Mouse (Mus musculus) hindbrain, embryonic 12.5 days (tissue): ENCODE data around the gene Foxp1. TPM values are rescaled to one million over a fixed set of nuclear protein-coding genes. Genes with fewer than 3 reads are reported as not detected.
A peak's percentile ranks its signal among the peaks of the same experiment; 100 is the strongest.

ENCODE experiments used
- ATAC-seq: fragments of 200-750 bp; cut with Nextera tagmentation; 2 replicates; pipeline ENCODE4 v1.8.0; 2017; ENCODE audit warnings: moderate TSS enrichment; ENCODE audit not compliant: low FRiP score
- H3K27ac ChIP-seq: fragments of 300-500 bp; sonication (generic); 2 replicates; pipeline ENCODE4 v1.5.1; 2016; ENCODE audit warnings: mild to moderate bottlenecking
- H3K27me3 ChIP-seq: fragments of 300-500 bp; sonication (generic); 2 replicates; pipeline ENCODE4 v1.6.1; 2016; ENCODE audit warnings: mild to moderate bottlenecking
- H3K36me3 ChIP-seq: fragments of 300-500 bp; sonication (generic); 2 replicates; pipeline ENCODE4 v1.6.1; 2016; ENCODE audit warnings: mild to moderate bottlenecking
- H3K4me1 ChIP-seq: fragments of 300-500 bp; sonication (generic); 2 replicates; pipeline ENCODE4 v1.6.1; 2016
- H3K4me2 ChIP-seq: fragments of 300-500 bp; sonication (generic); replicated peaks from 2 replicates; pipeline ENCODE4 v1.6.1; 2016; ENCODE audit warnings: mild to moderate bottlenecking
- H3K4me3 ChIP-seq: fragments of 300-500 bp; sonication (generic); 2 replicates; pipeline ENCODE4 v1.5.1; 2016; ENCODE audit warnings: mild to moderate bottlenecking
- H3K9ac ChIP-seq: fragments of 300-500 bp; sonication (generic); 2 replicates; pipeline ENCODE4 v1.6.1; 2016; ENCODE audit warnings: mild to moderate bottlenecking, moderate library complexity
- H3K9me3 ChIP-seq: fragments of 300-500 bp; sonication (generic); replicated peaks from 2 replicates; pipeline ENCODE4 v1.6.1; 2016; ENCODE audit warnings: mild to moderate bottlenecking
- WGBS: fragments of 180-500 bp; shearing (Covaris S2); methylation state at CpG from one replicate; pipeline ENCODE4 v1.1.7; 2016; 5-methylcytosine and 5-hydroxymethylcytosine counted together
- polyA plus RNA-seq: library from polyadenylated mRNA; unstranded; fragments of >200 nt; fragmentation: Nextera tagmentation; extraction: Ambion mirVana; gene quantifications from 2 replicates; pipeline ENCODE4 v1.2.1, GENCODE M21; 2016

Foxp1 gene
- polyA plus RNA-seq, 1 experiment from 2014 or later, result 87.6 TPM

GRCm38 (mm10) chr6:98955706-98956105 lies 566.8 kb downstream of the Foxp1 start:
- Histone ChIP-seq H3K9ac (no peak overlapping the region), H3K27ac (no peak overlapping the region), H3K27me3 (no peaks in the 10 kb centered on the region; the same call in 1 of the 2 replicates), H3K4me3 (no peak overlapping the region), H3K36me3 (peaks cover 3% of the 10 kb centered on the region; the same call in 1 of the 2 replicates), H3K9me3 (no peaks in the 10 kb centered on the region), H3K4me2 (no peak overlapping the region), H3K4me1 (peaks cover 16% of the 10 kb centered on the region)
- 74% methylated on average over 6 of the region's 6 CpGs for WGBS
- no peak for ATAC-seq

GRCm38 (mm10) chr6:98954439-98954838 lies 568.1 kb downstream of the Foxp1 start:
- Histone ChIP-seq H3K4me2 (no peak overlapping the region), H3K36me3 (peaks cover 3% of the 10 kb centered on the region; the same call in 1 of the 2 replicates), H3K27me3 (no peaks in the 10 kb centered on the region; the same call in 1 of the 2 replicates), H3K4me1 (peaks cover 29% of the 10 kb centered on the region), H3K27ac (no peak overlapping the region), H3K9ac (no peak overlapping the region), H3K4me3 (no peak overlapping the region), H3K9me3 (no peaks in the 10 kb centered on the region)
- WGBS, result 97% methylated on average over 5 of the region's 5 CpGs
- no peak for ATAC-seq

- Histone ChIP-seq H3K4me2 (no peak overlapping the region), H3K9me3 (no peaks in the 10 kb centered on the region), H3K27me3 (no peaks in the 10 kb centered on the region; the same call in 1 of the 2 replicates), H3K4me3 (no peak overlapping the region), H3K36me3 (peaks cover 3% of the 10 kb centered on the region; the same call in 1 of the 2 replicates), H3K9ac (no peak overlapping the region), H3K4me1 (peaks cover 49% of the 10 kb centered on the region), H3K27ac (peak overlapping the region; percentile 77)
- ATAC-seq, result no peak
- 18% methylated on average over 6 of the region's 6 CpGs for WGBS
Measured at GRCm38 (mm10) chr6:98949703-98950191, 572.8 kb downstream of the Foxp1 start.

GRCm38 (mm10) chr6:98949286-98949685 lies 573.2 kb downstream of the Foxp1 start:
- WGBS, result 63% methylated on average over 7 of the region's 7 CpGs
- peak overlapping the region; percentile 77; the same call in 1 of the 2 replicates for H3K27ac ChIP-seq
- ATAC-seq, result no peak

GRCm38 (mm10) chr6:98948153-98949141 lies 574.1 kb downstream of the Foxp1 start:
- Histone ChIP-seq H3K36me3 (peaks cover 4% of the 10 kb centered on the region; the same call in 1 of the 2 replicates), H3K27ac (peak overlapping the region; percentile 48; the same call in 1 of the 2 replicates)
- ATAC-seq, result peak; percentile 62

More at GRCm38 (mm10) chr6:98949286-98949685, 573.2 kb downstream of the Foxp1 start:
- H3K4me1 ChIP-seq, result peaks cover 49% of the 10 kb centered on the region
- peaks cover 5% of the 10 kb centered on the region; the same call in 1 of the 2 replicates for H3K36me3 ChIP-seq
- no peak overlapping the region for H3K4me2 ChIP-seq
- no peaks in the 10 kb centered on the region for H3K9me3 ChIP-seq
- no peak overlapping the region for H3K4me3 ChIP-seq
- no peaks in the 10 kb centered on the region; the same call in 1 of the 2 replicates for H3K27me3 ChIP-seq
- no peak overlapping the region for H3K9ac ChIP-seq

GRCm38 (mm10) chr6:98947486-98948152 lies 574.9 kb downstream of the Foxp1 start:
- no peaks in the 10 kb centered on the region for H3K27me3 ChIP-seq
- peak; percentile 63 for ATAC-seq
- no peak overlapping the region for H3K9ac ChIP-seq
- H3K27ac ChIP-seq, result no peak overlapping the region
- peaks cover 4% of the 10 kb centered on the region; the same call in 1 of the 2 replicates for H3K36me3 ChIP-seq
- no peaks in the 10 kb centered on the region for H3K9me3 ChIP-seq
- no peak overlapping the region for H3K4me3 ChIP-seq
- WGBS, result 58% methylated on average over 11 of the region's 11 CpGs
- peaks cover 46% of the 10 kb centered on the region for H3K4me1 ChIP-seq
- no peak overlapping the region for H3K4me2 ChIP-seq

More at GRCm38 (mm10) chr6:98948153-98949141, 574.1 kb downstream of the Foxp1 start:
- Histone ChIP-seq H3K9me3 (no peaks in the 10 kb centered on the region), H3K4me2 (no peak overlapping the region), H3K9ac (no peak overlapping the region), H3K4me1 (peaks cover 49% of the 10 kb centered on the region), H3K4me3 (no peak overlapping the region), H3K27me3 (no peaks in the 10 kb centered on the region)
- WGBS, result 64% methylated on average over 21 of the region's 21 CpGs

- 91% methylated on average over 4 of the region's 4 CpGs for WGBS
- Histone ChIP-seq H3K27me3 (no peaks in the 10 kb centered on the region), H3K36me3 (peaks cover 4% of the 10 kb centered on the region; the same call in 1 of the 2 replicates), H3K27ac (no peak overlapping the region), H3K4me1 (peaks cover 46% of the 10 kb centered on the region), H3K9ac (no peak overlapping the region), H3K9me3 (no peaks in the 10 kb centered on the region), H3K4me3 (no peak overlapping the region), H3K4me2 (no peak overlapping the region)
- ATAC-seq, result no peak
Measured at GRCm38 (mm10) chr6:98946731-98947130, 575.8 kb downstream of the Foxp1 start.

GRCm38 (mm10) chr6:98945496-98946412 lies 576.8 kb downstream of the Foxp1 start:
- H3K27me3 ChIP-seq, result no peaks in the 10 kb centered on the region
- WGBS, result 76% methylated on average over 21 of the region's 21 CpGs
- no peaks in the 10 kb centered on the region for H3K9me3 ChIP-seq
- H3K4me3 ChIP-seq, result no peak overlapping the region
- H3K36me3 ChIP-seq, result peaks cover 9% of the 10 kb centered on the region
- H3K9ac ChIP-seq, result no peak overlapping the region
- H3K27ac ChIP-seq, result no peak overlapping the region
- no peak overlapping the region for H3K4me2 ChIP-seq
- ATAC-seq, result no peak
- peaks cover 38% of the 10 kb centered on the region for H3K4me1 ChIP-seq

- no peak overlapping the region for H3K4me2 ChIP-seq
- H3K4me3 ChIP-seq, result no peak overlapping the region
- no peak overlapping the region for H3K27ac ChIP-seq
- ATAC-seq, result no peak
- WGBS, result 67% methylated on average over 8 of the region's 8 CpGs
- H3K9me3 ChIP-seq, result no peaks in the 10 kb centered on the region
- peaks cover 13% of the 10 kb centered on the region for H3K4me1 ChIP-seq
- peaks cover 14% of the 10 kb centered on the region for H3K36me3 ChIP-seq
- H3K27me3 ChIP-seq, result no peaks in the 10 kb centered on the region
- H3K9ac ChIP-seq, result no peak overlapping the region
Measured at GRCm38 (mm10) chr6:98938348-98938747, 584.2 kb downstream of the Foxp1 start.

- no peak overlapping the region for H3K9ac ChIP-seq
- H3K9me3 ChIP-seq, result no peaks in the 10 kb centered on the region
- no peak for ATAC-seq
- no peak overlapping the region for H3K27ac ChIP-seq
- H3K4me1 ChIP-seq, result peaks cover 20% of the 10 kb centered on the region
- peaks cover 14% of the 10 kb centered on the region for H3K36me3 ChIP-seq
- no peak overlapping the region for H3K4me3 ChIP-seq
- WGBS, result 86% methylated on average over 11 of the region's 11 CpGs
- H3K27me3 ChIP-seq, result no peaks in the 10 kb centered on the region
- no peak overlapping the region for H3K4me2 ChIP-seq
Measured at GRCm38 (mm10) chr6:98937513-98937912, 585.0 kb downstream of the Foxp1 start.

GRCm38 (mm10) chr6:98936377-98936776 lies 586.1 kb downstream of the Foxp1 start:
- no peak for ATAC-seq
- H3K36me3 ChIP-seq, result peaks cover 14% of the 10 kb centered on the region
- no peaks in the 10 kb centered on the region for H3K27me3 ChIP-seq
- no peak overlapping the region for H3K4me3 ChIP-seq
- peaks cover 27% of the 10 kb centered on the region for H3K4me1 ChIP-seq
- WGBS, result 58% methylated on average over 3 of the region's 3 CpGs
- H3K9ac ChIP-seq, result no peak overlapping the region
- no peak overlapping the region for H3K4me2 ChIP-seq
- H3K27ac ChIP-seq, result no peak overlapping the region
- H3K9me3 ChIP-seq, result no peaks in the 10 kb centered on the region
